Mouse (Mus musculus) intestine, postnatal 0 days (tissue): Measurements from ENCODE around the gene Gmfb. TPM values are rescaled to one million over a fixed set of nuclear protein-coding genes. Genes with fewer than 3 reads are reported as not detected.
A peak's percentile ranks its signal among the peaks of the same experiment; 100 is the strongest.

ENCODE experiments used
- ATAC-seq: fragments of 200-750 bp; cut with Nextera tagmentation; 2 replicates; pipeline ENCODE4 v1.8.0; 2017; ENCODE audit warnings: mild to moderate bottlenecking, moderate TSS enrichment, moderate library complexity
- H3K27ac ChIP-seq: fragments of 300-500 bp; sonication (generic); 2 replicates; pipeline ENCODE4 v1.5.1; 2014; ENCODE audit warnings: mild to moderate bottlenecking, low read depth, low read length, moderate library complexity
- H3K27me3 ChIP-seq: fragments of 300-500 bp; sonication (generic); replicated peaks from 2 replicates; pipeline ENCODE4 v1.6.1; 2014; ENCODE audit warnings: low read length, mixed read lengths; ENCODE audit not compliant: control insufficient read depth, insufficient read depth
- H3K36me3 ChIP-seq: fragments of 300-500 bp; sonication (generic); 2 replicates; pipeline ENCODE4 v1.6.1; 2014; ENCODE audit warnings: mild to moderate bottlenecking, moderate library complexity; ENCODE audit not compliant: control insufficient read depth, insufficient read depth
- H3K4me1 ChIP-seq: fragments of 300-500 bp; sonication (generic); replicated peaks from 2 replicates; pipeline ENCODE4 v1.6.1; 2014; ENCODE audit warnings: antibody characterized with exemption, low read length, mixed read lengths; ENCODE audit not compliant: control insufficient read depth, insufficient read depth
- H3K4me2 ChIP-seq: fragments of 300-500 bp; sonication (generic); replicated peaks from 2 replicates; pipeline ENCODE4 v1.6.1; 2014; ENCODE audit warnings: low read depth, mild to moderate bottlenecking, moderate library complexity
- H3K4me3 ChIP-seq: fragments of 300-500 bp; sonication (generic); 2 replicates; pipeline ENCODE4 v1.5.1; 2014; ENCODE audit warnings: low read depth, low read length
- H3K9ac ChIP-seq: fragments of 300-500 bp; sonication (generic); 2 replicates; pipeline ENCODE4 v1.6.1; 2014; ENCODE audit warnings: mild to moderate bottlenecking, low read depth, low read length
- H3K9me3 ChIP-seq: fragments of 300-500 bp; sonication (generic); 2 replicates; pipeline ENCODE4 v1.6.1; 2016; ENCODE audit warnings: mixed run types; ENCODE audit not compliant: control insufficient read depth
- CTCF ChIP-seq: sonication (generic); IDR thresholded peaks from 2 replicates; pipeline ENCODE4 v1.5.1; 2016; ENCODE audit warnings: low read depth, mild to moderate bottlenecking, control low read depth, antibody characterized with exemption, moderate library complexity
- WGBS: fragments of 180-500 bp; shearing (Covaris S2); extraction: QIAGEN DNeasy Blood & Tissue Kit; methylation state at CpG from one replicate; pipeline ENCODE4 v1.1.7; 2014; 5-methylcytosine and 5-hydroxymethylcytosine counted together
- polyA plus RNA-seq: library from polyadenylated mRNA; unstranded; fragments of >200 nt; fragmentation: Nextera tagmentation; extraction: Ambion mirVana; gene quantifications from 2 replicates; pipeline ENCODE4 v1.2.1, GENCODE M21; 2015

Gene Gmfb
- polyA plus RNA-seq, 1 experiment from 2014 or later: 53.9 TPM

- no peaks in the 10 kb centered on the region for H3K9me3 ChIP-seq
- H3K27ac ChIP-seq: no peak overlapping the region
- no peak overlapping the region for H3K4me2 ChIP-seq
- no peaks in the 10 kb centered on the region for H3K4me1 ChIP-seq
- H3K27me3 ChIP-seq: no peaks in the 10 kb centered on the region
- ATAC-seq: no peak
- no peak for TF ChIP-seq CTCF
- H3K4me3 ChIP-seq: no peak overlapping the region
- WGBS: 92% methylated on average over 11 of the region's 11 CpGs
- H3K9ac ChIP-seq: no peak overlapping the region
- peaks cover 17% of the 10 kb centered on the region for H3K36me3 ChIP-seq
Measured at GRCm38 (mm10) chr14:46845706-46846105, 23.7 kb upstream of the Gmfb start.

- TF ChIP-seq CTCF: no peak
- ATAC-seq: no peak
- H3K9me3 ChIP-seq: no peaks in the 10 kb centered on the region
- peaks cover 23% of the 10 kb centered on the region for H3K36me3 ChIP-seq
- no peak overlapping the region for H3K9ac ChIP-seq
- no peaks in the 10 kb centered on the region for H3K27me3 ChIP-seq
- H3K4me2 ChIP-seq: no peak overlapping the region
- no peak overlapping the region for H3K4me3 ChIP-seq
- no peak overlapping the region for H3K27ac ChIP-seq
- no peaks in the 10 kb centered on the region for H3K4me1 ChIP-seq
- WGBS: 50% methylated on average over 4 of the region's 4 CpGs
Measured at GRCm38 (mm10) chr14:46839326-46839725, 17.3 kb upstream of the Gmfb start.

- Histone ChIP-seq H3K4me3 (peak overlapping the region; percentile 90), H3K4me1 (no peaks in the 10 kb centered on the region), H3K9ac (peak overlapping the region; percentile 78), H3K27ac (peak overlapping the region; percentile 50; the same call in 1 of the 2 replicates), H3K27me3 (no peaks in the 10 kb centered on the region), H3K9me3 (no peaks in the 10 kb centered on the region), H3K4me2 (peak overlapping the region; percentile 94), H3K36me3 (no peaks in the 10 kb centered on the region)
- TF ChIP-seq CTCF: no peak
- ATAC-seq: peak; percentile 51
- 8% methylated on average over 40 of the region's 40 CpGs for WGBS
Measured at GRCm38 (mm10) chr14:46832354-46833272, 10.6 kb upstream of the Gmfb start.

GRCm38 (mm10) chr14:46831837-46832333 is 9.8 kb upstream of the Gmfb start, which contains the start of gene Cgrrf1:
Gene Cgrrf1 (plus strand): TSS chr14:46832125.
- ATAC-seq: peak; percentile 99
- under 1% methylated on average over 32 of the region's 32 CpGs for WGBS
- H3K4me1 ChIP-seq: no peaks in the 10 kb centered on the region
- H3K4me3 ChIP-seq: peak within 1 kb of the TSS; percentile 90
- H3K9ac ChIP-seq: peak within 1 kb of the TSS; percentile 78
- TF ChIP-seq CTCF: peak; percentile 64
- H3K9me3 ChIP-seq: no peaks in the 10 kb centered on the region
- no peaks in the 10 kb centered on the region for H3K27me3 ChIP-seq
- H3K4me2 ChIP-seq: peak within 1 kb of the TSS; percentile 94
- H3K27ac ChIP-seq: peak within 1 kb of the TSS; percentile 80
- no peaks in the 10 kb centered on the region for H3K36me3 ChIP-seq

GRCm38 (mm10) chr14:46831295-46831694 is 9.3 kb upstream of the Gmfb start:
- no peaks in the 10 kb centered on the region for H3K4me1 ChIP-seq
- peak overlapping the region; percentile 80 for H3K27ac ChIP-seq
- H3K9me3 ChIP-seq: no peaks in the 10 kb centered on the region
- TF ChIP-seq CTCF: no peak
- H3K4me2 ChIP-seq: peak overlapping the region; percentile 94
- peak overlapping the region; percentile 78 for H3K9ac ChIP-seq
- 0 out of 2 replicates have a peak, but pooled peaks have one; percentile 19 for ATAC-seq
- H3K4me3 ChIP-seq: peak overlapping the region; percentile 90
- WGBS: 3% methylated on average over 4 of the region's 4 CpGs
- H3K36me3 ChIP-seq: no peaks in the 10 kb centered on the region
- no peaks in the 10 kb centered on the region for H3K27me3 ChIP-seq

- H3K9me3 ChIP-seq: no peaks in the 10 kb centered on the region
- H3K36me3 ChIP-seq: no peaks in the 10 kb centered on the region
- no peak overlapping the region for H3K4me3 ChIP-seq
- no peak for ATAC-seq
- no peak overlapping the region for H3K4me2 ChIP-seq
- no peaks in the 10 kb centered on the region; the same call in 1 of the 2 replicates for H3K4me1 ChIP-seq
- H3K27me3 ChIP-seq: no peaks in the 10 kb centered on the region
- 28% methylated on average over 1 of the region's 1 CpGs for WGBS
- no peak overlapping the region for H3K9ac ChIP-seq
- H3K27ac ChIP-seq: no peak overlapping the region
- TF ChIP-seq CTCF: no peak
Measured at GRCm38 (mm10) chr14:46827430-46827829, 5.4 kb upstream of the Gmfb start.
